Mouse (Mus musculus): Measurements from ENCODE around the gene Faap20. TPM values are rescaled to one million over a fixed set of nuclear protein-coding genes. Genes with fewer than 3 reads are reported as not detected.
A peak's percentile ranks its signal among the peaks of the same experiment; 100 is the strongest.

Gene Faap20
- total RNA-seq, 2 experiments from 2014 or later: 26.0 to 28.0 TPM

GRCm38 (mm10) chr4:155300421-155301097, 51.0 kb downstream of the Faap20 start:
- intact Hi-C loops (cut with DNase I): loop anchor here (10.0 kb wide), 1 partner anchor 176 kb away; no protein-coding TSS in a partner anchor
- no peak for DNase-seq (ENCODE audit: low spot score in 2 of 2)

GRCm38 (mm10) chr4:155301098-155301447, 51.5 kb downstream of the Faap20 start:
- intact Hi-C loops (cut with DNase I): loop anchor here (10.0 kb wide), 1 partner anchor 176 kb away; no protein-coding TSS in a partner anchor
- no peak for DNase-seq (ENCODE audit: low spot score in 2 of 2)

GRCm38 (mm10) chr4:155301965-155302364, 52.4 kb downstream of the Faap20 start:
- intact Hi-C loops (cut with DNase I): loop anchor here (10.0 kb wide), 1 partner anchor 177 kb away; no protein-coding TSS in a partner anchor
- DNase-seq (ENCODE audit: low spot score in 2 of 2): peak in 1 of 2 experiments; percentile 35

GRCm38 (mm10) chr4:155304508-155305096, 55.0 kb downstream of the Faap20 start:
- intact Hi-C loops (cut with DNase I): loop anchor here (5.0 to 10.0 kb wide), 3 partner anchors 38 to 217 kb away; partner anchors contain the start of genes Morn1 and Rer1
- DNase-seq (ENCODE audit: low spot score in 2 of 2): no peak

- intact Hi-C loops (cut with DNase I): loop anchor here (5.0 to 10.0 kb wide), 3 partner anchors 37 to 218 kb away; partner anchors contain the start of genes Morn1 and Rer1
- DNase-seq (ENCODE audit: low spot score in 2 of 2): peak; percentile 65 to 79
Observed at GRCm38 (mm10) chr4:155305531-155306031, 56.0 kb downstream of the Faap20 start.

Other genes starting within 250 kb of the Faap20 start
- gene Plch2, start 193.0 kb upstream of the Faap20 start, total RNA-seq (2021): 10 to 100 TPM; 63.2 to 92.6 TPM
- 10 to 100 TPM; 17.4 to 19.5 TPM for gene Pex10, start 182.8 kb upstream of the Faap20 start, total RNA-seq (2021)
- gene Rer1, start 163.4 kb upstream of the Faap20 start, total RNA-seq (2021): 10 to 100 TPM; 65.6 to 67.3 TPM
- gene Morn1, start 163.2 kb upstream of the Faap20 start, total RNA-seq (2021): 10 to 100 TPM in 1 of 2 experiments, 1 to 10 TPM in 1; 8.4 to 11.6 TPM
- gene Ski, start 27.2 kb upstream of the Faap20 start, total RNA-seq (2021): 100 to 1,000 TPM; 113 to 119 TPM
- 100 to 1,000 TPM; 224 to 236 TPM for gene Prkcz, start 111.6 kb downstream of the Faap20 start, total RNA-seq (2021)
- gene Gabrd, start 148.3 kb downstream of the Faap20 start, total RNA-seq (2021): 10 to 100 TPM; 69.6 to 79.8 TPM
- 10 to 100 TPM; 10.4 to 20.9 TPM for gene Cfap74, start 159.4 kb downstream of the Faap20 start, total RNA-seq (2021)
- gene Tmem52, start 219.3 kb downstream of the Faap20 start, total RNA-seq (2021): 1 to 10 TPM; 1.8 to 2.2 TPM
- 100 to 1,000 TPM; 857 to 949 TPM for gene Gnb1, start 241.6 kb downstream of the Faap20 start, total RNA-seq (2021)

Data from left cerebral cortex, postnatal 36 days (tissue).